Mouse (Mus musculus) midbrain, embryonic 15.5 days (tissue): ENCODE results near the gene Dennd1b. TPM values are rescaled to one million over a fixed set of nuclear protein-coding genes. Genes with fewer than 3 reads are reported as not detected.

Experiments used
- ATAC-seq: fragments of 200-750 bp; cut with Nextera tagmentation; replicated peaks from 2 replicates; pipeline ENCODE4 v1.8.0; 2017; ENCODE audit warnings: moderate TSS enrichment
- H3K27ac ChIP-seq: fragments of 300-500 bp; sonication (generic); 2 replicates; pipeline ENCODE4 v1.5.1; 2015; ENCODE audit warnings: mild to moderate bottlenecking, inconsistent platforms
- H3K27me3 ChIP-seq: fragments of 300-500 bp; sonication (generic); replicated peaks from 2 replicates; pipeline ENCODE4 v1.6.1; 2015; ENCODE audit warnings: inconsistent platforms
- H3K36me3 ChIP-seq: fragments of 300-500 bp; sonication (generic); replicated peaks from 2 replicates; pipeline ENCODE4 v1.6.1; 2015; ENCODE audit warnings: inconsistent platforms
- H3K4me1 ChIP-seq: fragments of 300-500 bp; sonication (generic); 2 replicates; pipeline ENCODE4 v1.6.1; 2015; ENCODE audit warnings: inconsistent platforms
- H3K4me2 ChIP-seq: fragments of 300-500 bp; sonication (generic); 2 replicates; pipeline ENCODE4 v1.6.1; 2015; ENCODE audit warnings: inconsistent platforms, mild to moderate bottlenecking, moderate library complexity
- H3K4me3 ChIP-seq: fragments of 300-500 bp; sonication (generic); 2 replicates; pipeline ENCODE4 v1.5.1; 2015; ENCODE audit warnings: mild to moderate bottlenecking, inconsistent platforms
- H3K9ac ChIP-seq: fragments of 300-500 bp; sonication (generic); 2 replicates; pipeline ENCODE4 v1.6.1; 2015; ENCODE audit warnings: mild to moderate bottlenecking, inconsistent platforms
- H3K9me3 ChIP-seq: fragments of 300-500 bp; sonication (generic); 2 replicates; pipeline ENCODE4 v1.6.1; 2016; ENCODE audit warnings: inconsistent platforms
- WGBS: fragments of 180-500 bp; shearing (Covaris S2); methylation state at CpG from one replicate; pipeline ENCODE4 v1.1.7; 2015; ENCODE audit warnings: mixed read lengths; 5-methylcytosine and 5-hydroxymethylcytosine counted together
- polyA plus RNA-seq: library from polyadenylated mRNA; unstranded; fragments of >200 nt; fragmentation: Nextera tagmentation; extraction: Ambion mirVana; gene quantifications from 2 replicates; pipeline ENCODE4 v1.2.1, GENCODE M21; 2015

The Dennd1b gene
- polyA plus RNA-seq, 1 experiment from 2014 or later = 12.7 TPM

- ATAC-seq = no peak
- no peaks in the 10 kb centered on the region; the same call in 1 of the 2 replicates for H3K36me3 ChIP-seq
Measured at GRCm38 (mm10) chr1:139174058-139174832, 211.0 kb downstream of the Dennd1b start.

GRCm38 (mm10) chr1:139179707-139180106 lies 216.5 kb downstream of the Dennd1b start:
- whole genome bisulfite sequencing = 72% methylated on average over 1 of the region's 1 CpGs
- Histone ChIP-seq H3K9ac (no peak overlapping the region), H3K9me3 (no peaks in the 10 kb centered on the region), H3K4me2 (no peak overlapping the region), H3K4me1 (no peaks in the 10 kb centered on the region), H3K36me3 (no peaks in the 10 kb centered on the region), H3K4me3 (no peak overlapping the region), H3K27me3 (no peaks in the 10 kb centered on the region), H3K27ac (no peak overlapping the region)
- no peak for ATAC-seq

More at GRCm38 (mm10) chr1:139174058-139174832, 211.0 kb downstream of the Dennd1b start:
- Histone ChIP-seq H3K4me1 (no peaks in the 10 kb centered on the region), H3K9me3 (no peaks in the 10 kb centered on the region), H3K27me3 (no peaks in the 10 kb centered on the region), H3K4me2 (no peak overlapping the region), H3K4me3 (no peak overlapping the region), H3K27ac (no peak overlapping the region), H3K9ac (no peak overlapping the region)
- 80% methylated on average over 3 of the region's 3 CpGs for WGBS

GRCm38 (mm10) chr1:139180481-139181149 lies 217.4 kb downstream of the Dennd1b start:
- H3K4me3 ChIP-seq = no peak overlapping the region
- no peak for ATAC-seq
- no peak overlapping the region for H3K27ac ChIP-seq
- H3K4me1 ChIP-seq = no peaks in the 10 kb centered on the region
- no peaks in the 10 kb centered on the region for H3K9me3 ChIP-seq
- H3K4me2 ChIP-seq = no peak overlapping the region
- H3K9ac ChIP-seq = no peak overlapping the region
- H3K36me3 ChIP-seq = no peaks in the 10 kb centered on the region
- 65% methylated on average over 6 of the region's 6 CpGs for WGBS
- no peaks in the 10 kb centered on the region for H3K27me3 ChIP-seq

GRCm38 (mm10) chr1:139192635-139193034 lies 229.4 kb downstream of the Dennd1b start:
- no peaks in the 10 kb centered on the region for H3K27me3 ChIP-seq
- 85% methylated on average over 3 of the region's 3 CpGs for WGBS
- no peak overlapping the region for H3K27ac ChIP-seq
- H3K4me3 ChIP-seq = no peak overlapping the region
- H3K4me2 ChIP-seq = no peak overlapping the region
- H3K36me3 ChIP-seq = no peaks in the 10 kb centered on the region
- H3K4me1 ChIP-seq = peaks cover 13% of the 10 kb centered on the region; the same call in 1 of the 2 replicates
- no peak for ATAC-seq
- no peaks in the 10 kb centered on the region for H3K9me3 ChIP-seq
- no peak overlapping the region for H3K9ac ChIP-seq

- H3K27me3 ChIP-seq = no peaks in the 10 kb centered on the region
- ATAC-seq = peak; percentile 39; the same call in 1 of the 2 replicates
- 49% methylated on average over 2 of the region's 2 CpGs for WGBS
- no peaks in the 10 kb centered on the region for H3K36me3 ChIP-seq
- no peak overlapping the region for H3K4me2 ChIP-seq
- H3K4me1 ChIP-seq = peaks cover 13% of the 10 kb centered on the region; the same call in 1 of the 2 replicates
- H3K9ac ChIP-seq = no peak overlapping the region
- H3K27ac ChIP-seq = no peak overlapping the region
- H3K4me3 ChIP-seq = no peak overlapping the region
- H3K9me3 ChIP-seq = no peaks in the 10 kb centered on the region
Measured at GRCm38 (mm10) chr1:139194011-139194410, 230.8 kb downstream of the Dennd1b start.

GRCm38 (mm10) chr1:139194428-139195028 lies 231.3 kb downstream of the Dennd1b start:
- H3K4me2 ChIP-seq = no peak overlapping the region
- H3K27ac ChIP-seq = no peak overlapping the region

GRCm38 (mm10) chr1:139203026-139203425 lies 239.8 kb downstream of the Dennd1b start:
- no peaks in the 10 kb centered on the region for H3K27me3 ChIP-seq
- no peaks in the 10 kb centered on the region for H3K36me3 ChIP-seq
- 59% methylated on average over 5 of the region's 5 CpGs for WGBS
- H3K4me1 ChIP-seq = peaks cover 2% of the 10 kb centered on the region; the same call in 1 of the 2 replicates
- no peak overlapping the region for H3K4me2 ChIP-seq
- ATAC-seq = no peak; the same call in 1 of the 2 replicates
- H3K9me3 ChIP-seq = no peaks in the 10 kb centered on the region
- H3K4me3 ChIP-seq = no peak overlapping the region
- no peak overlapping the region for H3K27ac ChIP-seq
- H3K9ac ChIP-seq = no peak overlapping the region

More at GRCm38 (mm10) chr1:139194428-139195028, 231.3 kb downstream of the Dennd1b start:
- no peaks in the 10 kb centered on the region for H3K27me3 ChIP-seq
- H3K36me3 ChIP-seq = no peaks in the 10 kb centered on the region
- ATAC-seq = peak; percentile 65
- no peaks in the 10 kb centered on the region for H3K9me3 ChIP-seq
- no peak overlapping the region for H3K9ac ChIP-seq
- WGBS = 13% methylated on average over 5 of the region's 5 CpGs
- no peak overlapping the region for H3K4me3 ChIP-seq
- H3K4me1 ChIP-seq = peaks cover 13% of the 10 kb centered on the region; the same call in 1 of the 2 replicates

- Histone ChIP-seq H3K36me3 (no peaks in the 10 kb centered on the region), H3K4me1 (peaks cover 12% of the 10 kb centered on the region), H3K9me3 (no peaks in the 10 kb centered on the region), H3K9ac (no peak overlapping the region), H3K27me3 (no peaks in the 10 kb centered on the region), H3K4me3 (no peak overlapping the region), H3K27ac (no peak overlapping the region), H3K4me2 (no peak overlapping the region)
- WGBS = 73% methylated on average over 4 of the region's 4 CpGs
- ATAC-seq = no peak
Measured at GRCm38 (mm10) chr1:139206259-139206658, 243.0 kb downstream of the Dennd1b start.

- Histone ChIP-seq H3K27me3 (no peaks in the 10 kb centered on the region), H3K9ac (no peak overlapping the region), H3K4me2 (peak overlapping the region; percentile 20), H3K4me3 (no peak overlapping the region), H3K9me3 (no peaks in the 10 kb centered on the region), H3K36me3 (no peaks in the 10 kb centered on the region), H3K4me1 (peaks cover 10% of the 10 kb centered on the region), H3K27ac (peak overlapping the region; percentile 35)
- ATAC-seq = peak; percentile 37; the same call in 1 of the 2 replicates
- WGBS = 12% methylated on average over 7 of the region's 7 CpGs
Measured at GRCm38 (mm10) chr1:139209796-139210195, 246.6 kb downstream of the Dennd1b start.

GRCm38 (mm10) chr1:139210505-139210904 lies 247.3 kb downstream of the Dennd1b start:
- Histone ChIP-seq H3K9ac (no peak overlapping the region), H3K27me3 (no peaks in the 10 kb centered on the region), H3K4me3 (no peak overlapping the region), H3K4me2 (no peak overlapping the region), H3K9me3 (no peaks in the 10 kb centered on the region), H3K36me3 (no peaks in the 10 kb centered on the region), H3K27ac (no peak overlapping the region), H3K4me1 (peaks cover 10% of the 10 kb centered on the region)
- ATAC-seq = no peak
- WGBS = 67% methylated on average over 4 of the region's 4 CpGs

- Histone ChIP-seq H3K27me3 (no peaks in the 10 kb centered on the region), H3K9me3 (no peaks in the 10 kb centered on the region), H3K9ac (no peak overlapping the region), H3K4me2 (no peak overlapping the region), H3K36me3 (no peaks in the 10 kb centered on the region), H3K4me3 (no peak overlapping the region), H3K4me1 (peaks cover 3% of the 10 kb centered on the region; the same call in 1 of the 2 replicates), H3K27ac (no peak overlapping the region)
- no peak for ATAC-seq
- 67% methylated on average over 8 of the region's 8 CpGs for WGBS
Measured at GRCm38 (mm10) chr1:139215311-139215710, 252.1 kb downstream of the Dennd1b start.

GRCm38 (mm10) chr1:139223804-139224203 lies 260.6 kb downstream of the Dennd1b start:
- Histone ChIP-seq H3K27me3 (no peaks in the 10 kb centered on the region), H3K4me3 (no peak overlapping the region), H3K4me1 (no peaks in the 10 kb centered on the region), H3K36me3 (no peaks in the 10 kb centered on the region), H3K27ac (no peak overlapping the region), H3K9ac (no peak overlapping the region), H3K9me3 (no peaks in the 10 kb centered on the region), H3K4me2 (no peak overlapping the region)
- ATAC-seq = no peak
- 75% methylated on average over 4 of the region's 4 CpGs for WGBS
